Mouse (Mus musculus): ENCODE measurements around the gene Stat4. TPM values are rescaled to one million over a fixed set of nuclear protein-coding genes. Genes with fewer than 3 reads are reported as not detected.

The Stat4 gene
- polyA plus RNA-seq, 1 experiment from 2014 or later = 1.2 TPM

- H3K36me3 ChIP-seq = no peaks in the 10 kb centered on the region
- no peak overlapping the region for H3K9ac ChIP-seq
- H3K27ac ChIP-seq = no peak overlapping the region
- 33% methylated on average over 10 of the region's 10 CpGs for WGBS
- no peak overlapping the region for H3K4me2 ChIP-seq (replicated peaks)
- no peak for ATAC-seq
- no peaks in the 10 kb centered on the region for H3K4me1 ChIP-seq (replicated peaks)
- H3K9me3 ChIP-seq = no peaks in the 10 kb centered on the region
- H3K27me3 ChIP-seq (replicated peaks) = no peaks in the 10 kb centered on the region
- no peak overlapping the region for H3K4me3 ChIP-seq (replicated peaks)
Measured at GRCm38 (mm10) chr1:52079724-52080367, 92.9 kb downstream of the Stat4 start.

DNA sequence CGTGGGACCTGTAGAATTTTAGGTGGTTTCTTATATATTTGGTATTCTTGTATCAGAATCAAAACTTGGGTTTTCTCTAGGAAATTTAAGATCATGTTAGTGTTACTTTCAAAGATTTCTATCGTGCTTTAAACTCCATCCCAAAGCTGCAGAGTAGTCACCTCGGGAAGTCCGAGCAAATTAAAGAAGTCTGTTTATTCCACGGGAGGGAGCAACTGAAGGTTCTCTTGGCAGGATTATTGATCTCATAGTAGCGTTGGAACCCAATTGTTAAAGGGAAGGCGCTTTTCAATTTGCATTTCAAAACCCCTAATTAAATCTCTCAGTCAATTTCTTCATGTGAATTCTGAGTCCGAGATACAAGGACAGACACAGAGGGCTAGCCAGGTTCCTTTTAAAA, 93.4 kb downstream of the Stat4 start:
- Histone ChIP-seq H3K27me3 (replicated peaks) (no peaks in the 10 kb centered on the region), H3K27ac (no peak overlapping the region), H3K9me3 (no peaks in the 10 kb centered on the region), H3K9ac (no peak overlapping the region), H3K4me2 (replicated peaks) (no peak overlapping the region), H3K36me3 (no peaks in the 10 kb centered on the region), H3K4me3 (replicated peaks) (no peak overlapping the region), H3K4me1 (replicated peaks) (no peaks in the 10 kb centered on the region)
- WGBS = 25% methylated on average over 8 of the region's 8 CpGs
- ATAC-seq = no peak

DNA sequence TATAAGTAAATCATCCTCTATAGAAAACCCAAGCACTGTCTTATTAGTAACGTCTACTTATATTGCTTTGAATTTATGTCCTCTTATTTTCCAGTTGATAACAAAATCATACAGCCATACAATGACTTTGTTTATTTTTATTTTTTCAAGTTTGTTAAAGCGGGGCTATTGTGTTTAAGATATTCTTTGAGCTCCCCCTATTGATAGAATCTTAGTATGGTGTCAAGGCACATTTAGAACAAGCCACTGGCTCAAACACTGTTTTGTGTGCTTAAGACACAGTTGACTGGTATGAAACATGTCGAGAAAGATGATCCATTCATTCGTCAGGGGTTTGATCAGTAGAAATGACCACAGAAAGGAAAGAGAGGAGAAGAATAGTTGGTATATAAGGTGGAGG, 99.3 kb downstream of the Stat4 start:
- Histone ChIP-seq H3K27ac (no peak overlapping the region), H3K4me1 (replicated peaks) (no peaks in the 10 kb centered on the region), H3K9me3 (no peaks in the 10 kb centered on the region), H3K4me3 (replicated peaks) (no peak overlapping the region), H3K36me3 (no peaks in the 10 kb centered on the region), H3K27me3 (replicated peaks) (no peaks in the 10 kb centered on the region), H3K4me2 (replicated peaks) (no peak overlapping the region), H3K9ac (no peak overlapping the region)
- no peak for ATAC-seq
- 29% methylated on average over 4 of the region's 4 CpGs for WGBS

DNA sequence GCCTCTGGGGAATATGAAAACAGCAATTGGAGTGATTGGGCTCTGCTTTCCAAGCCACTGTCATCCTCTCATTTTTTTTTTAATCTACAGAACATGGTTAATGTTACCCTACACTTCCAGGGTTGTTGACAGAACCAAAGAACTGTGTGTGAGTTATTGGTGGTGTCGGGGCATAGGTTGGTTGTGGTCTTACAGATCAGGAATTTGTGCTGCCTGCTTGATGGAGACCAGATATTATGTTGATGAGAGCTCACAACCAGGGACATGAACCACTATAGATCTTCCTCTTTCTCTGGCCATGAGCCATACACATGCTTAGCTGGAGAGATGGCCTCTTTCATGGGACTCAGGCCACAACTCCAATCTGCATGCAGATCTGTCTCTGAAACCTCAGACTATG, 100.2 kb downstream of the Stat4 start:
- no peaks in the 10 kb centered on the region for H3K36me3 ChIP-seq
- no peak overlapping the region for H3K4me3 ChIP-seq (replicated peaks)
- H3K27me3 ChIP-seq (replicated peaks) = no peaks in the 10 kb centered on the region
- no peak overlapping the region for H3K9ac ChIP-seq
- no peak overlapping the region for H3K4me2 ChIP-seq (replicated peaks)
- ATAC-seq = peak; percentile 53; the same call in 1 of the 2 replicates
- no peak overlapping the region for H3K27ac ChIP-seq
- no peaks in the 10 kb centered on the region for H3K9me3 ChIP-seq
- WGBS = 61% methylated on average over 1 of the region's 1 CpGs
- H3K4me1 ChIP-seq (replicated peaks) = no peaks in the 10 kb centered on the region

- Histone ChIP-seq H3K4me1 (replicated peaks) (no peaks in the 10 kb centered on the region), H3K4me3 (replicated peaks) (no peak overlapping the region), H3K9ac (no peak overlapping the region), H3K4me2 (replicated peaks) (no peak overlapping the region), H3K36me3 (no peaks in the 10 kb centered on the region), H3K27ac (no peak overlapping the region), H3K27me3 (replicated peaks) (no peaks in the 10 kb centered on the region), H3K9me3 (no peaks in the 10 kb centered on the region)
- 81% methylated on average over 4 of the region's 4 CpGs for WGBS
- ATAC-seq = no peak
Measured at GRCm38 (mm10) chr1:52088634-52089033, 101.7 kb downstream of the Stat4 start.

GRCm38 (mm10) chr1:52098618-52099232, 111.8 kb downstream of the Stat4 start:
- Histone ChIP-seq H3K4me2 (replicated peaks) (no peak overlapping the region), H3K4me3 (replicated peaks) (no peak overlapping the region), H3K4me1 (replicated peaks) (no peaks in the 10 kb centered on the region), H3K36me3 (no peaks in the 10 kb centered on the region), H3K27me3 (replicated peaks) (no peaks in the 10 kb centered on the region), H3K27ac (no peak overlapping the region), H3K9me3 (no peaks in the 10 kb centered on the region), H3K9ac (no peak overlapping the region)
- ATAC-seq = 0 out of 2 replicates have a peak, but pooled peaks have one; percentile 25
- WGBS = 71% methylated on average over 3 of the region's 3 CpGs

- Histone ChIP-seq H3K9ac (no peak overlapping the region), H3K4me1 (replicated peaks) (no peaks in the 10 kb centered on the region), H3K9me3 (no peaks in the 10 kb centered on the region), H3K4me2 (replicated peaks) (no peak overlapping the region), H3K36me3 (no peaks in the 10 kb centered on the region), H3K27me3 (replicated peaks) (no peaks in the 10 kb centered on the region), H3K4me3 (replicated peaks) (no peak overlapping the region), H3K27ac (no peak overlapping the region)
- no peak for ATAC-seq
- 75% methylated on average over 6 of the region's 6 CpGs for WGBS
Measured at GRCm38 (mm10) chr1:52100496-52100895, 113.5 kb downstream of the Stat4 start.

GRCm38 (mm10) chr1:52102795-52103194, 115.8 kb downstream of the Stat4 start:
- 72% methylated on average over 8 of the region's 8 CpGs for WGBS
- Histone ChIP-seq H3K27me3 (replicated peaks) (no peaks in the 10 kb centered on the region), H3K4me2 (replicated peaks) (no peak overlapping the region), H3K9ac (no peak overlapping the region), H3K9me3 (no peaks in the 10 kb centered on the region), H3K36me3 (no peaks in the 10 kb centered on the region), H3K4me3 (replicated peaks) (no peak overlapping the region), H3K4me1 (replicated peaks) (no peaks in the 10 kb centered on the region), H3K27ac (no peak overlapping the region)
- ATAC-seq = no peak

DNA sequence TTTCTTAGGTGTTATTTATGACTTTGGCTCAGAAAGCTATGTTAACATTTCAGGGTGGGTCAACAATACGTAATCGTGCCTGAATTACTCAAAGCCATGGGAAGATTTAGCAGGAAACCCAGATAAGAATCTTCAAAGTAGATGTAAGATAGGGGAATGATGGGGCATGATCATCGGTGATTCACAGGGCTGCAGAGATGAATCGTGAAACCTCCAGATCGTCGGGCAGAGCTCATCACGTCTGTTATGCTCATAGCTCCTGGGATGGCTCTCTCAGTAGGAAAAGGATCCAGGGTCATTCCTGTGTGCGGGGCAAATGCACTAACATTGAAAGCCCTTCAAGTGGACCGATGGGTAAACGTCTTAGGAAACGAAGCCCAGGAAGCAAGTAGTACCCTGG, 120.3 kb downstream of the Stat4 start:
- Histone ChIP-seq H3K9me3 (no peaks in the 10 kb centered on the region), H3K36me3 (no peaks in the 10 kb centered on the region), H3K4me1 (replicated peaks) (no peaks in the 10 kb centered on the region), H3K9ac (no peak overlapping the region), H3K4me2 (replicated peaks) (no peak overlapping the region), H3K4me3 (replicated peaks) (no peak overlapping the region), H3K27ac (no peak overlapping the region), H3K27me3 (replicated peaks) (no peaks in the 10 kb centered on the region)
- 69% methylated on average over 11 of the region's 11 CpGs for WGBS
- 0 out of 2 replicates have a peak, but pooled peaks have one; percentile 23 for ATAC-seq

- 66% methylated on average over 3 of the region's 3 CpGs for WGBS
Measured at GRCm38 (mm10) chr1:52111217-52111616, 124.3 kb downstream of the Stat4 start.

GRCm38 (mm10) chr1:52112301-52112700, 125.4 kb downstream of the Stat4 start:
- H3K4me3 ChIP-seq (replicated peaks) = no peak overlapping the region
- H3K9me3 ChIP-seq = no peaks in the 10 kb centered on the region
- no peaks in the 10 kb centered on the region for H3K27me3 ChIP-seq (replicated peaks)
- no peak overlapping the region for H3K27ac ChIP-seq
- H3K4me2 ChIP-seq (replicated peaks) = no peak overlapping the region
- WGBS = 76% methylated on average over 1 of the region's 1 CpGs
- H3K9ac ChIP-seq = no peak overlapping the region
- H3K36me3 ChIP-seq = no peaks in the 10 kb centered on the region
- ATAC-seq = no peak
- peaks cover 6% of the 10 kb centered on the region; the same call in 1 of the 2 replicates for H3K4me1 ChIP-seq (replicated peaks)

More at GRCm38 (mm10) chr1:52111217-52111616, 124.3 kb downstream of the Stat4 start:
- Histone ChIP-seq H3K9ac (no peak overlapping the region), H3K36me3 (no peaks in the 10 kb centered on the region), H3K27ac (no peak overlapping the region), H3K9me3 (no peaks in the 10 kb centered on the region), H3K4me2 (replicated peaks) (no peak overlapping the region), H3K4me3 (replicated peaks) (no peak overlapping the region), H3K4me1 (replicated peaks) (peaks cover 6% of the 10 kb centered on the region; the same call in 1 of the 2 replicates), H3K27me3 (replicated peaks) (no peaks in the 10 kb centered on the region)
- no peak for ATAC-seq

GRCm38 (mm10) chr1:52113067-52113665, 126.2 kb downstream of the Stat4 start:
- Histone ChIP-seq H3K27ac (peak overlapping the region; percentile 48; the same call in 1 of the 2 replicates), H3K4me1 (replicated peaks) (peaks cover 6% of the 10 kb centered on the region; the same call in 1 of the 2 replicates), H3K4me2 (replicated peaks) (peak overlapping the region; percentile 80), H3K27me3 (replicated peaks) (no peaks in the 10 kb centered on the region), H3K36me3 (no peaks in the 10 kb centered on the region), H3K4me3 (replicated peaks) (peak overlapping the region; percentile 38), H3K9ac (peak overlapping the region; percentile 58), H3K9me3 (no peaks in the 10 kb centered on the region)
- ATAC-seq = peak; percentile 21; the same call in 1 of the 2 replicates
- WGBS = 17% methylated on average over 7 of the region's 7 CpGs
